Mouse (Mus musculus) R1 (cell line): Measurements from ENCODE around the gene Olfr1280.
"Not testable (repeated sequence)": the region's sequence is repeated elsewhere in the genome, so short reads cannot be mapped to it uniquely, and the experiment has no call there.

Experiments used
- DNase-seq: peaks from one replicate; pipeline ENCODE4 v3.0.0-alpha.2; 2018; ENCODE audit warnings: low read depth, low spot score

Gene Olfr1280

DNA sequence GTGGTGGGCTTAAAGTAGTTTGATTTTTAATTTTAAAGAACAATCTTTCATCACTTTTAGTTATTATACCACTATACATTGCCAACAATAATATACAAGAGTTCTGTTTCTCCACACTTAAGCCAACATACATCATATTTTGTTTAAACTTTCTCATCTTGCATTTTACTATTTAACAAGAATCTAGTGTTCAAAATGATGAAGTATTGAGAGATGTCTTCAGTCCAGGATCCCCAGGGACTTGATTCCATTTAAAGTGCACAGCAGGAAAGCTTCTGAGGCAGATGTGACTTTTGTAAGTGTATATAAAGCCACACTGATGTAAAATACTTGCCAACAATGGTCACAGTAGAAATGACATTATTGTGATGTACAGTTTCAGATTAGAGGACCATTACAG, at the start of gene Olfr1280:
Gene Olfr1280 (plus strand): TSS at position 301 of the 400 bp plus-strand sequence.
- no peak for DNase-seq

DNA sequence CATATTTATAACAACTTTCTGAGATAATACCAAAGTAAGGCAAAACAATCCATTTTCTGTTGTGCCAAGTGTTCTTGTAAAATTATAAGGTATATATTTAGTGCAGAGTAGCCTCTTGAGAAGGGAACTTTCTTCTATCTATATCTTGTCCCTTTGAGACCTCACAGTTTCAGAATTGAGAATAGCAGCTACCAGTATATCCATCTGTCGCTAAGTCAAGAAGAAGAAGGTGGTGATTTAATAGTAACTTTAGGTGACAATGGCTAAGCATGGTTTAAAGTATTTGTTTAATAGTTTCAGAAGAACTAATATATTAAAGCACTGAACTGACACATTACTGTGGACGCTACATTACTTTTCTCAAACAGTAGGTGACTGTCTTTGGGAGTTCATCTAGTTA, 39.8 kb upstream of the Olfr1280 start, which contains the start of gene Olfr1277:
Gene Olfr1277 (minus strand): TSS at position 101 of the 400 bp plus-strand sequence.
- DNase-seq, result no peak

DNA sequence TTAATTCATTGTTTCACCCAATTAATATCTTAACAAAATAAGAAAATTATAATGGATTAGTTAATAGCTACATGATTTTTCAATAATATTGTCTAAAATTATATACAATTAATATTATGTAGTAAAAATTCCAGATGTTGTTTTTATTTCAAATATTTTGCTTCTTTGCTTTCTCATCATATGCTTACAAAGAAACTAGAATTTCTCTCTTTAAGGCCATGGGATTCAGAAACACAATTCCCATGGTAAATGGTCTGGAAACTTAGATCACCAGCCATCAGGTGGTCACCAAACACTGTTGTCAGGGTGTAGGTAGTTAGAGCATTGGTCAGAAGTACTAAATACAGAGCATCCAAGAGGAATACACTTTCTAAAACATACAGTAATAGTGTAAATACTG, 24.0 kb upstream of the Olfr1280 start, which contains the start of gene Olfr1278:
Gene Olfr1278 (plus strand): TSS at position 301 of the 400 bp plus-strand sequence.
- DNase-seq, result no peak

DNA sequence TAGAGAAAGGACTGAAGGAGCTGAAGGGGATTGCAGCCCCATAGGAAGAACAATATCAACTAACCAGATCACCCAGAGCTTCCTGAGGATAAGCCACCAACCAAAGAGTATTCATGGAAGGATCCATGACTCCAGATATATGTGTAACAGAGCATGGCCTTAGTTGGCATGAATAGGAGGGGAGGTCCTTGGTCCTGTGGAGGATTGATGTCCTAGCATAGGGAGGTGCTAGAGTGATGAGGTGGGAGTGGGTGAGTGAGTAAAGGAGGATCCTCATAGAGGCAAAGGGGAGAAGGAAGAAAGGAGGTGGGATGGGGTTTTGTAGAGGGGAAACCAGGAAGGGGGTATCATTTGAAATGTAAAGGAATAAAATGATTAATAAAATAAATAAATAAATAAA, 15.3 kb upstream of the Olfr1280 start:
- no peak for DNase-seq

DNA sequence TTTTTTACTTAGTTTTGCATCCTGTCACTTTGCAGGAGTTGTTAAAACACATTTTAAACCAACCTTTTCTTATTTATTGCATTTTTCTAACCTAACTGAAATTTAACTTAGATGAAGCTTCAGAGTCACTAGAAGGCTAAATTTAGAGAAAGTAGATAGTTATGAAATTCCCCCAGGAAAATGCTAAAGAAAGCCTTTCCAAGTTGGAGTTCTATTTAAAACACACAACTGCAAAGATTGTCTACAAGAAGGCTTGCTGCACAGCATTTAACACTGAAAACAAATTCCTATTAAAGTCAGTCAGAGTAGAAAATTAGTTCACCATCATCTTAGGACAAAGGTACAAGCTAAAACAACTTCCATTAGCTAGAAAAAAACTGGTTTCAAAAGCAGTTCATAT, 13.4 kb upstream of the Olfr1280 start, which contains the start of gene Olfr1279:
Gene Olfr1279 (plus strand): TSS at position 262 of the 400 bp plus-strand sequence.
- DNase-seq, result no peak

DNA sequence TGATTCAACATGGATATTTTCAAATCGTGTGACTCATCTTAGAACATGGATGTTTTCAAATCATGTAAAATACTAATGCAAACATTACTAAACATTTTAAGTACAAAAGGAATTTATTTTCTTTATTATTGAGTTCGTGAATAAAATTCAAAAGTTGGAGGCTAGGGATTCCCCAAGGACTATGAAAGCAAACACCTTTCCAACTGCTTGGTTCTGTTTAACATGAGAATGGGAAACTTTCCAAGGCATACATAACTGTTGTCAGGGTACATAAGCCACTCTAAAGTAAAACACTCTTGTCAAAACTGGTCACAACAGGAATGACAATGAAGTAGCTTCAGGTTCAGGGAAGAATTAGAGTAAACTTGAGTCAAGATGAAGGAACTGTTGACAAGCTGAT, 12.4 kb downstream of the Olfr1280 start, which contains the start of gene Olfr1281:
Gene Olfr1281 (plus strand): TSS at position 301 of the 400 bp plus-strand sequence.
- DNase-seq, result peak; percentile 2

DNA sequence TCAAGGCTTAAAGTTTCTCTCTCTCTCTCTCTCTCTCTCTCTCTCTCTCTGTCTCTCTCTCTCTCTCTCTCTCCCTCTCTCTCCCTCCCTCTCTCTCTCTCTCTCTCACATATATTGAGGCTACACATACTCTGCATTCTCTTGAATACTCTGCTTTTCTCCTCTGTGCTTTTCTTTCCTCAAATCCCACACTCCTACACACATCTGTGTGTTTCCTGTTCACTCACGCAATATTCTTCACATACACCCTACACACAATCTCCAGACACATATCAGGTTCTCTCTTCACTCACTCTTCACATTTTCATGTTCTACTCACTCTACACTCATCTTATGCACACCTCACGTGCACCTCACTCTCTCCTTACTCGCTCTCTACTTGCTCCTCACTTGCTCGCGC, 19.9 kb downstream of the Olfr1280 start:
- not testable (repeated sequence) for DNase-seq

DNA sequence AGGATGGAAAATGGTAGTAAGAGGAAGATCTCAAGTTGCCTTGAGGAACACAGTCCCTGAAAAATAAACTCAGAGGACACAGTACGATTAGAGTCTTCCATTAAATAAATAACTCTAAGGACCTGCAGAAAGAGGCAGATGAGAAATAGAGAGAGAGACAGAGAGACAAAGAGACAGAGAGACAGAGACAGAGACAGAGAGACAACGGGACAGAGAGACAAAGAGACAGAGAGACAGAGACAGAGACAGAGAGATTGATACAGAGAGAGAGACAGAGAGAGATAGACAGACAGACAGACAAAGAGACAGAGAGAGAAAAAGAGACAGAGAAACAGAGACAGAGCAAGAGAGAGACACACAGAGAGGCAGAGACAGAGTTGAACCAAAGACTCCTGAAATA, 22.2 kb downstream of the Olfr1280 start, which contains the start of gene Olfr1282:
Gene Olfr1282 (minus strand): TSS at position 101 of the 400 bp plus-strand sequence.
- DNase-seq, result no peak

DNA sequence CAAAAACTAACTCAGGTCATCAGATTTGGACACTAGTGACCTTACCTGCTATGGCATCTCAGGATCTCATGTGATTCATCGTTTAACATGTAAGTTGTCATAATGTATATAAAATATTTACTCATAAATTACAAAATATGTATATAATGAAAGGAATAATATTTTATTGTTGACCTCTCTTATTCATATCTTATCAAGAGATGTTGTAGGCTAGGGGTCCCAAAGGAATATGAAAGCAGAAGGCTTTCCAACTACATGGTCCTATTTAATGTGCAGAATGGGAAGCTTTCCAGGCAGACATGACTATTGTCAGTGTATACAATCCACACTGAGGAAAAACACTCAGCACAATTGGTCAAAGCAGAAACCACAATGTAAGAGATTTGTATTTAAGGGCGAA, 52.7 kb downstream of the Olfr1280 start, which contains the start of gene Olfr1283:
Gene Olfr1283 (plus strand): TSS at position 301 of the 400 bp plus-strand sequence.
- DNase-seq, result no peak

DNA sequence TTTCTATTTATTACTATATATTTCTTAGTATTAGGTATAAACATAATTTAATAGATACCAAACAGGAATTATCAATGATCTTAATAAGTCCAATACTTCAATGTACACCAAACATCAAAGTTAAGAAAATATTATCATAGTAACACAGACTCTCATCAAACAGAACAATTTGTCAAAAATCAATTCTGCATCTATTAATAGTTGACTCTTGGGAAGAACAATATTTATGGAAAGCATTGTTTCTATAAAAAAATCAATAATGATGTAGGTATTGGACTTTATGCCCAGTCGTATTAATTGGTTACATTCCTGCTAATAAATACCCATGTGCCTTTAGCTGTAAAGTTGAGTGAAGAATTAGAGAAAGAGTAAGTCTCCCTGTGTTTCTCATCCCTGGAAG, 61.4 kb downstream of the Olfr1280 start, which contains the start of gene Olfr1284:
Gene Olfr1284 (plus strand): TSS at position 301 of the 400 bp plus-strand sequence.
- DNase-seq, result no peak
